Mouse (Mus musculus): ENCODE results near the gene Lzic. TPM values are rescaled to one million over a fixed set of nuclear protein-coding genes. Genes with fewer than 3 reads are reported as not detected.
A peak's percentile ranks its signal among the peaks of the same experiment; 100 is the strongest.

Gene Lzic
- total RNA-seq, 1 experiment: 29.1 TPM

DNA sequence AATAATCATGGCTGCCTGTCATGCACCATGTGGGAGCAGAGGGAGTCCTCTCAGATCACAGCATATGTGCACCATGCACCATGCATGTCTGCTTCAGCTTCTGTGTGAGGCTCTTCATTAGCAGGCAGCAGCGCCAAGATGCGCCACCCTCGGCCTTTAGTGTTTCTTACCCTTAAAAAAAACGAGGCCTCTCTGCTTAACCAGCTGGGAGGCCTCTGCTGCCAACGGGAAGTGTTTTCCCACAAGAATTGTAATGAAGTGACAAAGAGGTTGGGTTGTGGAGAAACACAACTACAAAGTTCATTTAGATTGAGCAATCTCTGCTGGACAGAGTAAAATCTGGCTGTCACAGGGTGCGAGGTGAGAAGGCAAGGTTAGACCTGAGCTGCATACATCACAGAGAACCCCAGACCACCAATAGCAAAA is 26.2 kb downstream of the Lzic start:
- TF ChIP-seq MAFK (IDR thresholded peaks at IDR 0.05; ENCODE audit: insufficient read depth, low read depth, low read length): no peak
- no peak for TF ChIP-seq ZC3H11A (IDR thresholded peaks at IDR 0.05; ENCODE audit: borderline replicate concordance, low read depth, low read length)
- no peak for TF ChIP-seq HCFC1 (IDR thresholded peaks at IDR 0.05; ENCODE audit: borderline replicate concordance, insufficient read depth, low read length)
- no peak for TF ChIP-seq CHD2 (IDR thresholded peaks at IDR 0.05; ENCODE audit: low read depth, low read length)
- no peak for TF ChIP-seq ZNF384 (IDR thresholded peaks at IDR 0.05; ENCODE audit: low read depth, low read length)
- Histone ChIP-seq H3K9me3 (ENCODE audit: control insufficient read depth, insufficient read depth, low read depth, low read length) (no peaks in the 10 kb centered on the region), H3K27ac (ENCODE audit: insufficient read depth, low read depth, low read length, poor library complexity, severe bottlenecking) (no peak overlapping the region), H3K4me1 (ENCODE audit: control insufficient read depth in 2 of 2, insufficient read depth in 2 of 2, low read length in 2 of 2, poor library complexity in 1 of 2) (no peaks in the 10 kb centered on the region), H3K9ac (ENCODE audit: insufficient read depth, low read depth, low read length, poor library complexity, severe bottlenecking) (no peak overlapping the region), H3K36me3 (ENCODE audit: control insufficient read depth, insufficient read depth, low read length, poor library complexity, severe bottlenecking) (no peaks in the 10 kb centered on the region), H3K4me3 (ENCODE audit: insufficient read depth in 1 of 2, low read depth in 1 of 2, low read length in 2 of 2, poor library complexity in 1 of 2, severe bottlenecking in 1 of 2) (no peak overlapping the region)
- in situ Hi-C loops (cut with MboI; ENCODE audit: low sequenced_read_pairs in 2 of 2, unreplicated experiment in 2 of 2): no loop called here
- DNase-seq (ENCODE audit: low read depth, low spot score): no peak

DNA sequence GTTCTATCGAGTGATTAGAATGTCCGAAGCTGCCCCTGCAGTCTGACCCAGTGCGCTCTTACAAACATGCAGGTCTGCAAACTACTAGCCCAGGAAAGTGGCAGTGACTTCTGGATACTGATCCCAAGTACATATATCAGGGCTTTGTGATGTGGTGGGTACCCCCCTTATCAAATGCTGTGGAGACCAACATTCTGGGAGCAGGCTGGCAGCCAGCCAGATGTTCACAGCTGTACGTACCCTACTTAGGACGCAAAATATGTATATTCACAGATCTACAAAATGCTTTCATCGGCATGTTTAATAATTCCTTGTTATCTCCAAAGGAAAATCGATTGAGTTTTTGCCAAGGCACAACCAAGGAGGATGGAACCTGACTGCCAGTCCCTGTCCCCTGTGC is 27.0 kb downstream of the Lzic start:
- H3K36me3 ChIP-seq (ENCODE audit: control insufficient read depth, insufficient read depth, low read length, poor library complexity, severe bottlenecking): no peaks in the 10 kb centered on the region
- no peak overlapping the region for H3K4me3 ChIP-seq (ENCODE audit: insufficient read depth in 1 of 2, low read depth in 1 of 2, low read length in 2 of 2, poor library complexity in 1 of 2, severe bottlenecking in 1 of 2)
- no peak overlapping the region for H3K27ac ChIP-seq (ENCODE audit: insufficient read depth, low read depth, low read length, poor library complexity, severe bottlenecking)
- H3K4me1 ChIP-seq (ENCODE audit: control insufficient read depth in 2 of 2, insufficient read depth in 2 of 2, low read length in 2 of 2, poor library complexity in 1 of 2): no peaks in the 10 kb centered on the region
- TF ChIP-seq MAFK (IDR thresholded peaks at IDR 0.05; ENCODE audit: insufficient read depth, low read depth, low read length) (no peak), ZC3H11A (IDR thresholded peaks at IDR 0.05; ENCODE audit: borderline replicate concordance, low read depth, low read length) (no peak), CHD2 (IDR thresholded peaks at IDR 0.05; ENCODE audit: low read depth, low read length) (no peak), HCFC1 (IDR thresholded peaks at IDR 0.05; ENCODE audit: borderline replicate concordance, insufficient read depth, low read length) (no peak), ZNF384 (IDR thresholded peaks at IDR 0.05; ENCODE audit: low read depth, low read length) (no peak)
- in situ Hi-C loops (cut with MboI; ENCODE audit: low sequenced_read_pairs in 2 of 2, unreplicated experiment in 2 of 2): no loop called here
- no peak for DNase-seq (ENCODE audit: low read depth, low spot score)
- no peaks in the 10 kb centered on the region for H3K9me3 ChIP-seq (ENCODE audit: control insufficient read depth, insufficient read depth, low read depth, low read length)
- H3K9ac ChIP-seq (ENCODE audit: insufficient read depth, low read depth, low read length, poor library complexity, severe bottlenecking): no peak overlapping the region

DNA sequence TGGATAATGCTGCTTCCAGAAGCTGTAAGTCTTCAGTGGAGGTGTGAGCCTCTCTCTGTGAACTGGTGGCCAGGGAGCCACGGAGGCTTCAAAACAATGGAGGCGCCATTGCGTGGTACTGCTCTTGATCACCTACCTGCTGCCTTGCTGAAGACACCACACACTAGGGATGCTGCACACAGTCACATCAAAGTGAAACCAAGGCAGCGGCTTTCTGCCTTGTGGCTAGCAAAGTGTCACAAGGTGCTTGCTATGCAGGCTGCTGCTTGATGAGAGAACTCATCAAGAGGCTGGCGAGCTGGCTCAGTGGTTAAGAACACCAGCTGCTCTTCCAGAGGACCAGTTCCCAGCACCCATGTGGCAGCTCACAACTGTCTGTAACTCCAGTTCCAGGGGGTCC is 30.7 kb downstream of the Lzic start:
- Histone ChIP-seq H3K27ac (ENCODE audit: insufficient read depth, low read depth, low read length, poor library complexity, severe bottlenecking) (no peak overlapping the region), H3K9me3 (ENCODE audit: control insufficient read depth, insufficient read depth, low read depth, low read length) (no peaks in the 10 kb centered on the region), H3K9ac (ENCODE audit: insufficient read depth, low read depth, low read length, poor library complexity, severe bottlenecking) (no peak overlapping the region), H3K36me3 (ENCODE audit: control insufficient read depth, insufficient read depth, low read length, poor library complexity, severe bottlenecking) (no peaks in the 10 kb centered on the region), H3K4me1 (ENCODE audit: control insufficient read depth in 2 of 2, insufficient read depth in 2 of 2, low read length in 2 of 2, poor library complexity in 1 of 2) (peaks cover 0 to 2% of the 10 kb centered on the region in 2 experiments; a peak in 1 of 4 replicates), H3K4me3 (ENCODE audit: insufficient read depth in 1 of 2, low read depth in 1 of 2, low read length in 2 of 2, poor library complexity in 1 of 2, severe bottlenecking in 1 of 2) (no peak overlapping the region)
- TF ChIP-seq ZC3H11A (IDR thresholded peaks at IDR 0.05; ENCODE audit: borderline replicate concordance, low read depth, low read length) (no peak), MAFK (IDR thresholded peaks at IDR 0.05; ENCODE audit: insufficient read depth, low read depth, low read length) (no peak), HCFC1 (IDR thresholded peaks at IDR 0.05; ENCODE audit: borderline replicate concordance, insufficient read depth, low read length) (no peak), CHD2 (IDR thresholded peaks at IDR 0.05; ENCODE audit: low read depth, low read length) (no peak), ZNF384 (IDR thresholded peaks at IDR 0.05; ENCODE audit: low read depth, low read length) (no peak)
- in situ Hi-C loops (cut with MboI; ENCODE audit: low sequenced_read_pairs in 2 of 2, unreplicated experiment in 2 of 2): no loop called here
- no peak for DNase-seq (ENCODE audit: low read depth, low spot score)

DNA sequence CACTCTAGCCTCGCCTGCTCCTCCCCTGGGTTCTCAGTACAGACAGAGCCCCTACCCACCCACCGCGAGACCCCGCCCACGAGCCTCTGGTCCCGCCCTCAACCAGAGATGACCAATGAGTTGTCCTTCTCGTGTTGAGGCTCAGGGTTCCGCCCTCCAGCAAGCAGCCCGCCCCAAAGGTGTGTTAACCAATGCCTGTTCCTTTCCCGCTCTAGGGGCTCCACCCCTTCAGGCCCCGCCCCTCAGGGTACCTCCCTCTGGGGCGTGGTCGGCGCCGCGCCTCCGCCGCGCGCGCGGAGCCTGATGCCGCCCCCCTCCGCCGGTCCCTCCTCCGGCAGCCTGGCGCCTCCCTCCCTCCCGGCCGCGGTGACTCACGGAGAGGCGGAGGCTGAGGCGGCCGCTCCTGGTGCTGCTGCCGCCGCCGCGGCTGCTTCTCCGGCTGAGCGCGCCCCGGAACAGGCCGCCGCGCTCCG is 32.9 kb downstream of the Lzic start, which contains the start of gene Ctnnbip1:
TSS of gene Ctnnbip1 (plus strand) at position 369 of the 473 bp plus-strand sequence.
- Histone ChIP-seq H3K27ac (ENCODE audit: insufficient read depth, low read depth, low read length, poor library complexity, severe bottlenecking) (no peak within 1 kb of the TSS), H3K9me3 (ENCODE audit: control insufficient read depth, insufficient read depth, low read depth, low read length) (no peaks in the 10 kb centered on the region), H3K9ac (ENCODE audit: insufficient read depth, low read depth, low read length, poor library complexity, severe bottlenecking) (peak within 1 kb of the TSS; percentile 82), H3K4me3 (ENCODE audit: insufficient read depth in 1 of 2, low read depth in 1 of 2, low read length in 2 of 2, poor library complexity in 1 of 2, severe bottlenecking in 1 of 2) (peak within 1 kb of the TSS; percentile 73 to 90), H3K36me3 (ENCODE audit: control insufficient read depth, insufficient read depth, low read length, poor library complexity, severe bottlenecking) (no peaks in the 10 kb centered on the region), H3K4me1 (ENCODE audit: control insufficient read depth in 2 of 2, insufficient read depth in 2 of 2, low read length in 2 of 2, poor library complexity in 1 of 2) (peaks cover 0 to 2% of the 10 kb centered on the region in 2 experiments; a peak in 1 of 4 replicates)
- in situ Hi-C loops (cut with MboI; ENCODE audit: low sequenced_read_pairs in 2 of 2, unreplicated experiment in 2 of 2): no loop called here
- TF ChIP-seq HCFC1 (IDR thresholded peaks at IDR 0.05; ENCODE audit: borderline replicate concordance, insufficient read depth, low read length) (no peak), CHD2 (IDR thresholded peaks at IDR 0.05; ENCODE audit: low read depth, low read length) (no peak; the same call in 1 of the 2 replicates), MAFK (IDR thresholded peaks at IDR 0.05; ENCODE audit: insufficient read depth, low read depth, low read length) (no peak), ZC3H11A (IDR thresholded peaks at IDR 0.05; ENCODE audit: borderline replicate concordance, low read depth, low read length) (no peak), ZNF384 (IDR thresholded peaks at IDR 0.05; ENCODE audit: low read depth, low read length) (no peak)
- DNase-seq (ENCODE audit: low read depth, low spot score): peak; percentile 97

Measured in ES-E14 (cell line).